Mouse (Mus musculus) midbrain, embryonic 13.5 days (tissue): ENCODE measurements around the gene Spata46. TPM values are rescaled to one million over a fixed set of nuclear protein-coding genes. Genes with fewer than 3 reads are reported as not detected.

Experiments used
- ATAC-seq: fragments of 200-750 bp; cut with Nextera tagmentation; 2 replicates; pipeline ENCODE4 v1.8.0; 2017; ENCODE audit warnings: mild to moderate bottlenecking, moderate TSS enrichment, moderate library complexity
- H3K27ac ChIP-seq: fragments of 300-500 bp; sonication (generic); 2 replicates; pipeline ENCODE4 v1.5.1; 2015; ENCODE audit warnings: inconsistent platforms, mild to moderate bottlenecking, moderate library complexity
- H3K27me3 ChIP-seq: fragments of 300-500 bp; sonication (generic); 2 replicates; pipeline ENCODE4 v1.6.1; 2015; ENCODE audit warnings: mild to moderate bottlenecking, inconsistent platforms
- H3K36me3 ChIP-seq: fragments of 300-500 bp; sonication (generic); 2 replicates; pipeline ENCODE4 v1.6.1; 2015; ENCODE audit warnings: mild to moderate bottlenecking, inconsistent platforms
- H3K4me1 ChIP-seq: fragments of 300-500 bp; sonication (generic); replicated peaks from 2 replicates; pipeline ENCODE4 v1.6.1; 2015; ENCODE audit warnings: inconsistent platforms
- H3K4me2 ChIP-seq: fragments of 300-500 bp; sonication (generic); replicated peaks from 2 replicates; pipeline ENCODE4 v1.6.1; 2015; ENCODE audit warnings: moderate library complexity, mild to moderate bottlenecking, inconsistent platforms
- H3K4me3 ChIP-seq: fragments of 300-500 bp; sonication (generic); replicated peaks from 2 replicates; pipeline ENCODE4 v1.5.1; 2015; ENCODE audit warnings: mild to moderate bottlenecking, inconsistent platforms
- H3K9ac ChIP-seq: fragments of 300-500 bp; sonication (generic); replicated peaks from 2 replicates; pipeline ENCODE4 v1.6.1; 2015; ENCODE audit warnings: mild to moderate bottlenecking, inconsistent platforms
- H3K9me3 ChIP-seq: fragments of 300-500 bp; sonication (generic); 2 replicates; pipeline ENCODE4 v1.6.1; 2016; ENCODE audit warnings: mild to moderate bottlenecking, inconsistent platforms
- WGBS: fragments of 180-500 bp; shearing (Covaris S2); methylation state at CpG from one replicate; pipeline ENCODE4 v1.1.7; 2015; 5-methylcytosine and 5-hydroxymethylcytosine counted together
- polyA plus RNA-seq: library from polyadenylated mRNA; unstranded; fragments of >200 nt; fragmentation: Nextera tagmentation; extraction: Ambion mirVana; gene quantifications from 2 replicates; pipeline ENCODE4 v1.2.1, GENCODE M21; 2015

Spata46 gene
- polyA plus RNA-seq, 1 experiment from 2014 or later = 1.1 TPM

DNA sequence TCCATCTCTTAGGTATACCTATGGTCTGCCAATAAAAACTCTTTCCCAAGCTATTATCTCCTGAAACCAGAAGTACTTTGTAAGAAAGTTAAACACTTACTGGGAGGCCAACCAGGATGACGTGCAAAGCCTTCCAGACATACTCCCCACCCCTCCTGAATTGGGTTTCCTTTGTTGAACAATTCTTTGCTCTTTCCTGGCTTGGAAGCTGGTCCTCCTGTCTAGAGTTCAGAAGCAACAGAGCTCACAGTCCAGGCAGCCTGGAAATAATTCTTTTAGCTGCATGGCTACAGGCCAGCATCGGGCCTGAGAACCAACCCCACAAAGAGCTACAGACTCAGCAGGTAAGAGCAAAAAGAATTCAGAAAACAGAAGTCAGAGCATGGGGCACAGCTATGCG is 37.7 kb downstream of the Spata46 start:
- no peaks in the 10 kb centered on the region for H3K27me3 ChIP-seq
- H3K9ac ChIP-seq = no peak overlapping the region
- no peak overlapping the region for H3K4me2 ChIP-seq
- H3K4me3 ChIP-seq = no peak overlapping the region
- ATAC-seq = no peak
- H3K27ac ChIP-seq = no peak overlapping the region
- H3K4me1 ChIP-seq = peaks cover 8% of the 10 kb centered on the region
- 83% methylated on average over 3 of the region's 3 CpGs for WGBS
- H3K9me3 ChIP-seq = no peaks in the 10 kb centered on the region
- no peaks in the 10 kb centered on the region for H3K36me3 ChIP-seq

DNA sequence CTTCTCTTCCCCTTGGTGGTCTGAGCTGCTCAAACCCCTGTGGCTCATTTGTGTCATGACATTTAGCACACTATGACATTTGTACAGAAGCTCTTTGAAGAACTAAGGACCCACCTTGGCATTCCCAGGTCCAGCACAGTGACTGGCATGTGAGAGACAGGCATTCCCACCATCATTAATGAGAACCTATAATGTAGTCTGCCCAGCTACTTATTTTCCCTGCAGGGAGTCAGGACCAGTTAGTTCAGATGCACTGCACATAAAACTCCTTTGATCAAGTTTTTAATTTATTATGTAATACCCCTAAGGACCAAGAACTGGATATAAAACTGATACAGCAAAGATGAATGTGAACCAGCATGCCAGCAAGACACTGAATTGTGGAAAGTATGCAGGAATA is 42.5 kb downstream of the Spata46 start:
- ATAC-seq = no peak
- Histone ChIP-seq H3K27ac (no peak overlapping the region), H3K4me2 (no peak overlapping the region), H3K36me3 (no peaks in the 10 kb centered on the region), H3K4me1 (no peaks in the 10 kb centered on the region), H3K27me3 (no peaks in the 10 kb centered on the region), H3K4me3 (no peak overlapping the region), H3K9ac (no peak overlapping the region), H3K9me3 (no peaks in the 10 kb centered on the region)

DNA sequence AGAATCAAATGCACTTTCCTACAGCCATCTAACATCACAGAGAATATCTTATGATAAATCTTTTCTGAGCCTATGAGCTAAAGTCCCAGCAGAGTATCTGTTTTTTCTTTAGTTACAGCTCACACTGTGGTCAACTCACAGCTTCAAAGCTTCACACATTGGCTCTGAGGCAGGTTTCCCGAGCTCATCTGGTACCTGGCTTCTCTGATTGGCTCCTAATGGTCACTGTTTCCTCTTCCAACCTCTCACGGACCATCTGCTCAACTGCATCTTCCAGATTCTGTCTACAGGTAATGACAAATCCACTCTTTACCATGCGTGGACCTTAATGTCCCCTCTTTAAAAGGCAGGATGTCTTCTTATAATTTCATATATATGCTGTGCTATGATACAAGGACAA is 44.7 kb downstream of the Spata46 start:
- Histone ChIP-seq H3K36me3 (no peaks in the 10 kb centered on the region), H3K4me3 (no peak overlapping the region), H3K4me2 (no peak overlapping the region), H3K27ac (no peak overlapping the region), H3K9ac (no peak overlapping the region), H3K27me3 (no peaks in the 10 kb centered on the region), H3K4me1 (no peaks in the 10 kb centered on the region), H3K9me3 (no peaks in the 10 kb centered on the region)
- WGBS = 80% methylated on average over 3 of the region's 3 CpGs
- no peak for ATAC-seq

DNA sequence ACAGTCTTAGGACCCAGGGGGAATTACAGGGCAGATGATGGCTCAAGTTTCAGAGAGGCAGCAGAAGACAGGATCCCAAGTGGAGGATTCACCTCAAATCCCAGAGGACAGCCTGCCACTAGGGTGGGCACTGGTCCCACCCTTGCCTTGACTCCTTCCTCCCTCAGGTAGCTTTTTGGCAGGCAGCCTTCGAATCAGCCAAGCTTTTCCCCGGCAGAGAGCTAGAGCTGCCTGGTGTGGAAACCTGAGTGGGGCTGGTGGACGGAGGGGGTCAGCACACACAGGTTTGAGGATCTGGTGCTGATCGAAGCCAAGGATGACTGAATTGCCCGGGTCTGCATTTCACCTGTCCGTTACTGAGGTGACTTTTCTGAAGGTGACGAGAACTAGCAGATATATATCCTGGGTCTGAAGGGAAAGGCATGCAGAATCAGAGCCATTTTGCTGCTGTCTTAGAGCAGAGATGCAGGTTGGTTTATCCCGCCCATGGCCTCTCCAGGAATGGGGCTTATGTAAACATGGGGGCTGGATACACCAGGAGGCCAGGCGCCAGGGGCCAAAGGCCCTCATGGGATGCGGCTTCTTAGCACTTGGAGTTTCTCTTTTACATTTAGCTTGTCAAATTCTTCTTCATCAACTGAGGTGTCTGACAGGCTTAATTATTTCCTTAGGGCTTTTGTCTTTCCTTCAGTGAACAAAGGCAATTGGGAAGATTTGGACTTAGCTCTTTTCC is 51.7 kb downstream of the Spata46 start:
- Histone ChIP-seq H3K4me3 (no peak overlapping the region), H3K27me3 (peaks cover 21% of the 10 kb centered on the region), H3K9me3 (no peaks in the 10 kb centered on the region), H3K4me1 (peaks cover 3% of the 10 kb centered on the region; the same call in 1 of the 2 replicates), H3K9ac (no peak overlapping the region), H3K27ac (no peak overlapping the region), H3K4me2 (no peak overlapping the region), H3K36me3 (no peaks in the 10 kb centered on the region)
- ATAC-seq = no peak
- WGBS = 82% methylated on average over 10 of the region's 10 CpGs

Other genes starting within 250 kb of the Spata46 start
- gene Ddr2, start 198.0 kb upstream of the Spata46 start, polyA plus RNA-seq = 7.4 and 8.4 TPM in 2 replicates
- gene Uap1, start 133.8 kb upstream of the Spata46 start, polyA plus RNA-seq = 57.9 and 59.3 TPM in 2 replicates
- 7.6 and 8.3 TPM in 2 replicates for gene Uhmk1, start 93.4 kb upstream of the Spata46 start, polyA plus RNA-seq
- not detected in 2 replicates for gene Sh2d1b2, start 76.1 kb upstream of the Spata46 start, polyA plus RNA-seq
- not detected in 2 replicates for gene Sh2d1b1, start 31.5 kb upstream of the Spata46 start, polyA plus RNA-seq
- 1.2 and 2.5 TPM in 2 replicates for gene Gm7694, start 2.5 kb upstream of the Spata46 start, polyA plus RNA-seq